Mouse (Mus musculus): Measurements from ENCODE around the gene Ptger4. TPM values are rescaled to one million over a fixed set of nuclear protein-coding genes. Genes with fewer than 3 reads are reported as not detected.

Ptger4 gene
- polyA plus RNA-seq, 1 experiment = 1.3 TPM

DNA sequence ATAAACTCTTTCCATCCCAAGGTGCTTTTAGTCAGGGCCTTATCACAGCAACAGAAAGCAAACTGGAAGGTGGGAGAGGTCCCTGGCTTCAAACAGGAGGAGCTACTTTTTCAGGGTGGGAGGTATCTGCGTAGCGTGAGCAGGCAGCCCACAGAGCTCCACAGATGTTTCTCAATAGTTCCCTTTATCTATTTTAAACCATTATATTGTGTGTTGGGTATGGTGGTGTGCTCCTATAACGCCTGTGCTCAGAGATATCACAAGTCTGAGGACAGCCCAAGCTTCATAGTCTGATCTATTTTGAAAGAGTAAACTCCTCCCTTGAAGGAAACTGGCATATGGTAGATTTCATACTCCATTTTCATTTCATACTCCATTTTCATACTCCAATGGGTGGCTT lies 17.0 kb upstream of the Ptger4 start:
- Histone ChIP-seq H3K27me3 (replicated peaks) (no peaks in the 10 kb centered on the region), H3K9me3 (no peaks in the 10 kb centered on the region), H3K4me1 (peaks cover 22% of the 10 kb centered on the region), H3K36me3 (replicated peaks; ENCODE audit: low read length) (no peaks in the 10 kb centered on the region), H3K4me3 (replicated peaks) (no peak overlapping the region)
- TF ChIP-seq FLI1 (IDR thresholded peaks at IDR 0.05; ENCODE audit: low read length) (no peak), GATA1 (IDR thresholded peaks at IDR 0.05; ENCODE audit: borderline replicate concordance, low read length) (no peak)

DNA sequence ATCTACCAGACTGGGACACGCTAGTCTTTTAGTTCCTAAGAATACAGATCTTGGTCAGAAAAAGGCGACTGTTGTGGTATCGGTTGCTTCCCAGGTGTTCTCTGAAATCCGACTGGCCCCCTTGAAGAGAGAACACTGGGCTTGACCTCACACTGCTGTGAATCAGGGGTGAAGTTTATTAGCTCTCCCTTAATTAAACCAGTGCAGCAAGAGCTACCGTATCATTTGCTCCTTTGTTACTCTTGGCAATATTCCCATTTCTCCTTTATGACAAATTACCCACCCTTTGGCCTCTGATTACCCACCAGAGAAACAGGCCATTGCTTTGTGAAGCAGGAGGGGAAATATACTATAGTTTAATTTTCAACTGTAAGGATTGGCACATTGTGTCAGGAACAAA lies 16.2 kb upstream of the Ptger4 start:
- H3K4me1 ChIP-seq = peaks cover 22% of the 10 kb centered on the region
- no peaks in the 10 kb centered on the region for H3K27me3 ChIP-seq (replicated peaks)
- TF ChIP-seq GATA1 (IDR thresholded peaks at IDR 0.05; ENCODE audit: borderline replicate concordance, low read length) (no peak), FLI1 (IDR thresholded peaks at IDR 0.05; ENCODE audit: low read length) (no peak)
- no peak overlapping the region for H3K4me3 ChIP-seq (replicated peaks)
- H3K36me3 ChIP-seq (replicated peaks; ENCODE audit: low read length) = no peaks in the 10 kb centered on the region
- H3K9me3 ChIP-seq = no peaks in the 10 kb centered on the region

DNA sequence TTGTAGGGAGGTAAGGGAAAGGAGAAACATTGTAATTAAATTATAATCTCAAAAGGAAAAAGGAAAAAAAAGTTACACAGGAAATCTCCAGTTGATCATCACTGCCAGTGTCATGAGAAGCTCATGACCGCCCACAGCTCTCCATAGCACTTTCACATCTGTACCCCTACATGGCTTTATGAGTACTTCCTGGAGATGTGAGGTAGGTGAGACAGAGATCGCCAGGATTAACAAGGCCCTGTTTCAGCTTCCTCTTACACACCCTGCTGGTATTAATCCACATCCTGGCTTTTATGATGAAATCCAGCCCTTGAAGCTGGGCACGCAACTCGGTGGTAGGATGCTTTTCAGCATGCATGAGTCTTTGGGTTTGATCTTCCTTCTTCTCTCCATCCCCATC lies 6.2 kb upstream of the Ptger4 start:
- Histone ChIP-seq H3K36me3 (replicated peaks; ENCODE audit: low read length) (no peaks in the 10 kb centered on the region), H3K9me3 (no peaks in the 10 kb centered on the region), H3K4me3 (replicated peaks) (no peak overlapping the region), H3K4me1 (no peaks in the 10 kb centered on the region), H3K27me3 (replicated peaks) (peaks cover 15% of the 10 kb centered on the region)
- no peak for TF ChIP-seq FLI1 (IDR thresholded peaks at IDR 0.05; ENCODE audit: low read length)
- TF ChIP-seq GATA1 (IDR thresholded peaks at IDR 0.05; ENCODE audit: borderline replicate concordance, low read length) = no peak

DNA sequence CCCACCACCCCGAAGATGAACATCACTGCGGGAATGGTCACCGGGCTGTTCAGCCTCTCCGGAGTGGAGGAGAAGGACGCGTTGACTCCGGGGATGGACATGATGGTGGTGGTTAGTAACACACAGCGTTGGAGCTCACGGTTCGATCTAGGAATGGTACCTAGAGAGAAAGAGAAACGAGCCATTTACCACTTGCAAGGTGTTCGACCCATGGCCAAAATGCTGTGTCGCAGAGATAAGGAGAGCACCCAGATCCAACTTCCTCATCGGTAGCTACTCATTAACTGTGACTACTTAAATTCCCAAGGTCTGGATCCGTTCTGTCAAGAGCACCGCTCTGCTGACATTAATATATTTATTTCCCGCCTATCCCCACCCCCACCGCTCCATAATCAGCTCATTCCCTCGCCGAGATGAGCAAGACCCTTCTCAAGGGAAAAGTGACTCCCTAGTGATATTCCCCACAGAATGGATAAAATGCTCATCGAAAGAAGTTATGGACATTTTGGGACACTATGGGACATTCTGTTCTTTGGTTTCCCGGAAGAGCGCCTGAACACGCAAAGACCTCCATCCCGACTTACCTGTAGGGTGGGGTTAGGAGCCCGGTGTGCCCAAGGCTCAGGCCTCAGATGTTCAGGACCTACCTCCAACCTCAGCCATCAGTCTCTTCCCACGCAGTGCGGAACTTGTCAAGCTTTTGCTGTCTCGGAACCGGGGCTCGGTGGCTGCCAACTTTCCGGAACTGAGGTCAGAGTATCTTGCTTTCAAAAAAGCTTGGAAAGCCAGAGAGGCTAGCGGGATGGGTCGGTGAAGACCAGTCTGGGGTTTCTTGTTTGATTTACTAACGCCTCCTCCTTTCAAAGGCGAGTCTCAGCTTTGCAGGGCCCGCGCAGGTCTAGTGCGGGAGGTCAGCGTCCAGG lies 690 bp downstream of the Ptger4 start:
- Histone ChIP-seq H3K27me3 (replicated peaks) (peaks cover 44% of the 10 kb centered on the region), H3K9me3 (no peaks in the 10 kb centered on the region), H3K4me1 (peaks cover 61% of the 10 kb centered on the region), H3K36me3 (replicated peaks; ENCODE audit: low read length) (no peaks in the 10 kb centered on the region), H3K4me3 (replicated peaks) (peak overlapping the region; percentile 95)
- no peak for TF ChIP-seq GATA1 (IDR thresholded peaks at IDR 0.05; ENCODE audit: borderline replicate concordance, low read length)
- no peak for TF ChIP-seq FLI1 (IDR thresholded peaks at IDR 0.05; ENCODE audit: low read length)

DNA sequence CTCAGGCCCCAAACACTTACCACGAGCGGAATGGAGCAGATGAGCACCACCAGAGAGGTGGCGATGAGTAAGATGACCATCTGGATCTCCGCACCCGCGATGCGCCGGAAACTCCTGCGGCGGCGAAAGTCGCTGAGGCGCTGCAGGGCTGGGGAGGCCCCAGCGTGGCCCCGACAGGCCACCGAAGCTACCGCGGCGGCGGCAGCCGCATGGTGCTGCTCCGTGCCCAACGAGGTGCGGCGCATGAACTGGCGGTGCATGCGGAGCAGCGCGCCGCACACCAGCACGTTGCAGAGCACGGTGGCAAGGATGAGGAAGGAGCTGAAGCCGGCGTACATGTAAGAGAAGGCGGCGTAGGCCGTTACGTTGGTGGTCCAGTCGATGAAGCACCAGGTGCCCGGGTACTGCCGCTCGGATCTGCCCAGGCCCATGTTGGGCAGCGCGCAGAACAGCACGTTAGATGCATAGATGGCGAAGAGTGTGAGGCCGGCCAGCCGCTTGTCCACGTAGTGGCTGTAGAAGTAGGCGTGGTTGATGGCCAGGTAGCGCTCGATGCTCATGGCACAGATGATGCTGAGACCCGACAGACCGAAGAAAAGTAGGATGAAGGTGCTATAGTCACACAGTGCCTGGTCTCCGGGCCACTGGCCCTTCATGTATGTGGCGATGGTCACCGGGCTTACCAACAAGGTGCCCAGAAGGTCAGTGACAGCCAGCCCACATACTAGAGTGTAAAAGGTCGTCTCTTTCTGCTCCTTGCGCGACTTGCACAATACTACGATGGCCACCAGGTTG lies 1.5 kb downstream of the Ptger4 start:
- Histone ChIP-seq H3K36me3 (replicated peaks; ENCODE audit: low read length) (no peaks in the 10 kb centered on the region), H3K4me1 (peaks cover 69% of the 10 kb centered on the region), H3K4me3 (replicated peaks) (peak overlapping the region; percentile 95), H3K9me3 (no peaks in the 10 kb centered on the region), H3K27me3 (replicated peaks) (peaks cover 38% of the 10 kb centered on the region)
- TF ChIP-seq GATA1 (IDR thresholded peaks at IDR 0.05; ENCODE audit: borderline replicate concordance, low read length) (no peak), FLI1 (IDR thresholded peaks at IDR 0.05; ENCODE audit: low read length) (no peak)

DNA sequence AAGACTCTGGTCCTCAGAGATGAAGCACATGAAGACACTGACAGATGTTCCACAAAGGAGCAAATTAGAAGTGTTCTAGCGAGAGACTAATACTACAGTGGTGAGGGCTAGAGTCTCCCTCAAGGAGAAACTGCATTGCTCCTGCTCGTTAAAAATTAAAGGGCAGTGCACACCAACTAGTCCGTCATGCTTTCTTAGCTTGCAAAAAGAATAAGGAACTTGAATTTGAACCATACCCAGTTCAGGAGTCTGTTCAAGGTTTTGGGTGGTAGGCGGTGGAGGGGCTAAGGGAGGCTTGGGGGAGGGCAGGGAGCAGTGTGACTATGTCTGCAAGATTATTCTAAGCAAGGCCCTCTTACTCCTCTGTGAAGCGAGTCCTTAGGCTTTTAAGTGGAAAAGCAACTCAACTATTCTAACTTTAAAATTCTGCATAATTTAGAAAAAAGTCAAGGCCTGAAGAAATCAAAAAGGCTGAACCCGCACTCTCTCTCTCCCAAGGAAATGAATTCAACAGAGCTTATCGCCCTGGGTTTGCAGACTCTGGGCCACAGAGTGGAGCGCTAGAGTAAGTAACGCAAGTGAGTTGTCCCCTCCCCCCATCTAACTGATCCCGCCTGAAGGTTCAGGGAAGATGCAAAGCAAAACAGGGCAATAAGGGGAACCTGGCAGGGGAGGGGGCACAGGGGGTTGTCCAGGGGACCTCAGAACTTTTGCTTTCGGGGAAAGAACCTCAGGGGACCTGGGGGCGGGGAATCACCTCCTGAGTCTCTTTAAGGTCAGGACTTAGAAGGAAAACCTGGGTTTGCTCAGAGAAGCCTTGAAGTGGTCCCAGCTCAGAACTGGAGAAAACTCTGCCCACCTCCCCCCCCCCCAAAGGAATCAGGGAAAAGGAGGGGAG lies 2.4 kb downstream of the Ptger4 start:
- Histone ChIP-seq H3K36me3 (replicated peaks; ENCODE audit: low read length) (no peaks in the 10 kb centered on the region), H3K9me3 (no peaks in the 10 kb centered on the region), H3K4me1 (peaks cover 76% of the 10 kb centered on the region), H3K4me3 (replicated peaks) (peak overlapping the region; percentile 95), H3K27me3 (replicated peaks) (peaks cover 35% of the 10 kb centered on the region)
- no peak for TF ChIP-seq GATA1 (IDR thresholded peaks at IDR 0.05; ENCODE audit: borderline replicate concordance, low read length)

DNA sequence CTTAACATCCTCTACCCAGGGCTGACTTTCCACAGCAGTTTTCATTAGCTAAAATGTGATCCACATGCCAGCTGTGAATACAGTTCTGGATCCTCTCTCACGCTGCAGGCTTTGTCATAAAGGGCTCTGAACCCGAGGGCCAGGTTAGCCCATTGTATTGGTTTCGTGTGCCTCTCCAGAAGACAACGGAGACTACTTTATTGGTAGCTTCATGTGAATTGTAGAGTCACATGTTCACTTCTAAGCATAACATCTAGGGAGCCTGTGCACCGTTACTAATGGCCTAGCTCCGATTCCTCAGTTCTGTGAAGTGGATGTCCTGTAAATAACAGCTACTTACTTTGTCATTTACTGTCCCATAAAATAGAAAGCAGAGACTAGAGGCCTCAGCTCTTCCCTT lies 3.6 kb downstream of the Ptger4 start:
- Histone ChIP-seq H3K27me3 (replicated peaks) (peaks cover 30% of the 10 kb centered on the region), H3K4me1 (peaks cover 87% of the 10 kb centered on the region), H3K4me3 (replicated peaks) (peak overlapping the region; percentile 67), H3K36me3 (replicated peaks; ENCODE audit: low read length) (no peaks in the 10 kb centered on the region), H3K9me3 (no peaks in the 10 kb centered on the region)
- TF ChIP-seq FLI1 (IDR thresholded peaks at IDR 0.05; ENCODE audit: low read length) (no peak), GATA1 (IDR thresholded peaks at IDR 0.05; ENCODE audit: borderline replicate concordance, low read length) (no peak)

DNA sequence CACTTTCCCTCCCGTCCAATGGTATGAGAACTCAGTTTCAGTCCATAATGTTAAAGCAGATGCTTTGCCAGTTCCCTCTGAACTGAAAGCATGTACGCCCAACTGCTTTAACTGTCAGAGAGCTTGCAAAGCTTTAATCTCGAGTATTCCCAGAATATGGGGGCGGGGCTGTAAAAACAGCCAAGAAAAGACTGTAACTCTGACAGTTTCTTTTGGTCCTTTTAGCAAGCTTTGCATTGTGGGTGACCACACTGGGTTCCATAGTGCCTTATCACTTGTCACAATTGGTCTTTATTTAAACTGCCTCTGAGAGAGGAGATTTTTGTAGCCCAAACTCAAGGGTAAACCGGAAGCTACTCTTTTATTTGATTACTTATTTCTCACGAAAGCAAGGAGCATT lies 4.1 kb downstream of the Ptger4 start:
- peaks cover 92% of the 10 kb centered on the region for H3K4me1 ChIP-seq
- no peaks in the 10 kb centered on the region for H3K36me3 ChIP-seq (replicated peaks; ENCODE audit: low read length)
- H3K4me3 ChIP-seq (replicated peaks) = peak overlapping the region; percentile 82
- H3K27me3 ChIP-seq (replicated peaks) = peaks cover 30% of the 10 kb centered on the region
- no peaks in the 10 kb centered on the region for H3K9me3 ChIP-seq
- no peak for TF ChIP-seq GATA1 (IDR thresholded peaks at IDR 0.05; ENCODE audit: borderline replicate concordance, low read length)
- TF ChIP-seq FLI1 (IDR thresholded peaks at IDR 0.05; ENCODE audit: low read length) = no peak

DNA sequence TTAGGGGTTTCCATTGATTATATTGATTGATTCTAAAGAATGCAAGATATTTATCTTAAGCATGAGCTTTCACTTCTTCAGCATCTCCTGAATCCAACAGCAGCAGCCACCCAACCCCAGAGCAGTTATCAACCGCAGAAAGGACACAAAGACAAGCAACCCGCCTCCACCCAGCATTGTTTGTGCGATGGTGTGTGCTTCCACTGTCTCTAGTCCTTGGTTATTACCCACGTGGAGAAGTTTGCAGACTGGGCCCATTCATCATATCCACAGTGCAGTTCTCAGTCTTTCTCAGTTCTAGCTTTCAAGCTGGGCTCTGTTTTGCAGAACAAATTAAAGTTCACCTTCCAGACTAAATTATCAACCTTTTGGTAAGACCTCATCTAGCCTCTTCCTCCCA lies 4.6 kb downstream of the Ptger4 start:
- peaks cover 5% of the 10 kb centered on the region for H3K36me3 ChIP-seq (replicated peaks; ENCODE audit: low read length)
- peaks cover 92% of the 10 kb centered on the region for H3K4me1 ChIP-seq
- peak overlapping the region; percentile 82 for H3K4me3 ChIP-seq (replicated peaks)
- H3K27me3 ChIP-seq (replicated peaks) = peaks cover 25% of the 10 kb centered on the region
- TF ChIP-seq GATA1 (IDR thresholded peaks at IDR 0.05; ENCODE audit: borderline replicate concordance, low read length) = no peak
- no peak for TF ChIP-seq FLI1 (IDR thresholded peaks at IDR 0.05; ENCODE audit: low read length)
- H3K9me3 ChIP-seq = no peaks in the 10 kb centered on the region
